Mouse (Mus musculus) MN1 (cell line): ENCODE measurements around the gene Slc35c1.
"Not testable (repeated sequence)": the region's sequence is repeated elsewhere in the genome, so short reads cannot be mapped to it uniquely, and the experiment has no call there.

Source experiments
- DNase-seq: peaks from one replicate; pipeline ENCODE4 v3.0.0-alpha.2; 2016; ENCODE audit warnings: low spot score

Gene Slc35c1

DNA sequence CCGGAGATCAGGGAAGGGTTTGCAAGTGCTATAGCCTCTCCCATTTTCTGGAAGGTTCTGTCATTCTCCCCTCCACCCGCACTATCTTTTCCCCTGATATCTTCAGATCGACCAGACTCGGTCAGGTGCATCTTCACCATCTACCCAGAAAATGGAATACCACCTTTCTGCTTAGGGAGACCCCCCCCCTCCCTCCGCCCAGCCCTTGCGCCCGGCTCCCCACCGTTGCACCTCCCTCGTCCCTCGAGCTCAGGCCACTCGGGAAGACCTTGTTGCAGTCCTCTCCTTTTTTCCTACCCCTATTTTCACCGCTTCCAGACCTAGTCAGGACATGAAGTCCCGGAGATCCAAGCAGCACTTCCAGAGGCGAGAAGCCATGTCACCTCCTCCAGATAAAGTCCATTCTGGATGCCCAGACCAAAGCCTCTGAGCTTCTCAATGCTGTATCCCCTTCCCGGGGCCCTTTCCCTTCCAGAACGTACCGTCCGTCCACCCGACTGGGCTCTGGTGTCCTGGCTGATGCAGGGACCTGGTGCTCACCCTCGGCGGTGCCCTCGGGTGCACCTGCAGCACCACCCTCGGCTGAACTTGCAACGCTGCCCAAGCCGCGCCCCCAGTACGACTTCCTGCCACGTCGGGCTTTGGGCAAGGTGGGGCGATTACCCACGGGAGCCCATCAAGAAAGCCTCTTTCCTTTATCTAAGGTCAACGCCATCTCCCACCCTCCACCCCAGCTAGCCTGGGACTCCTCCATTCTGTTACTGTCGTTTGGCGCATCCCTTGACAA lies at the start of gene Slc35c1:
Slc35c1 (minus strand) TSS at position 618 of the 787 bp plus-strand sequence.
- peak; percentile 38 for DNase-seq

GRCm38 (mm10) chr2:92505291-92505690 lies 45.0 kb upstream of the Slc35c1 start:
- DNase-seq, result no peak

- no peak for DNase-seq
Observed at GRCm38 (mm10) chr2:92503421-92503820, 43.1 kb upstream of the Slc35c1 start.

- no peak for DNase-seq
Observed at GRCm38 (mm10) chr2:92499701-92500322, 39.5 kb upstream of the Slc35c1 start.

- DNase-seq, result no peak
Observed at GRCm38 (mm10) chr2:92497112-92497511, 36.8 kb upstream of the Slc35c1 start.

GRCm38 (mm10) chr2:92496681-92497080 lies 36.3 kb upstream of the Slc35c1 start:
- DNase-seq, result no peak

DNA sequence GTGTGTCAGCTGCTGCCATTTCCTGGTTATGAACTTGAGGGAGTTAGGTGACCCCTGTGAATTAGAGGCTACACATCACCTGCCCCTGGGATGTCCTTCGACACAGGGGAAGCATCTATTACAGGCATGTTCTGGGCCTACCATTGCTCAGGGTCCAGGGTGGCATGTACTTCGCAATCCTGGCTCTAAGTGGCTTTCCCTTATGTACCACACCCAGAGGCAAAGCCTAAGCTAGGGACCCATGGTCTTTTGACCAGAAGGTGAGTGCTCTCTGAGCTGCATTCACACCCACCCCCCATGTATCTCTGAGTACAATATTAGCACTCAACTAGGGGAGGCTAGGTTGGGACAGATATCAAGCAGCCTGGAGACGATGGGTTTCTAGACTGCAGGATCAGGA lies 34.6 kb upstream of the Slc35c1 start:
- DNase-seq, result no peak

DNA sequence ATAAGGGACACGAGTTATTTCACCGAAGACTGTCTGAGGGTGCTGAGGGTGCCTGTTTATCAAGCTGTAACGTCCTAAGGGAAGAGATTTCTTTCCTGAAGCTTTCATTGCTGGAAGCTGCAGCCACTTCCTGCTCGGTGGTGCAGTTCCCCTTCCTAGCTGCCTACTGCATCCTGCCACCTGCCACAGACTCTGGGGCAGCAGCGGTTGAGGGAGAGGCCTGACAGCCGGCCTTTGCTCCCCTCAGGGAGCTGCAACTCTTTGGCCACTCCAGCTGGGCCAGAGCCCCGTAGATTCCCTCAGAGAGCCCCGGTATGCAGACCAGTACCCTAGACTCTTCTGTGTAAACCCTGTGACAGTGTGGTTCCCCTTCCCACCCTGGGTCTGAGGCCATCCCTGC lies 34.1 kb upstream of the Slc35c1 start:
- no peak for DNase-seq

- DNase-seq, result no peak
Observed at GRCm38 (mm10) chr2:92493656-92494390, 33.5 kb upstream of the Slc35c1 start.

- no peak for DNase-seq
Observed at GRCm38 (mm10) chr2:92491950-92492501, 31.7 kb upstream of the Slc35c1 start.

- no peak for DNase-seq
Observed at GRCm38 (mm10) chr2:92490541-92490940, 30.2 kb upstream of the Slc35c1 start.

GRCm38 (mm10) chr2:92487791-92488190 lies 27.5 kb upstream of the Slc35c1 start:
- DNase-seq, result no peak

DNA sequence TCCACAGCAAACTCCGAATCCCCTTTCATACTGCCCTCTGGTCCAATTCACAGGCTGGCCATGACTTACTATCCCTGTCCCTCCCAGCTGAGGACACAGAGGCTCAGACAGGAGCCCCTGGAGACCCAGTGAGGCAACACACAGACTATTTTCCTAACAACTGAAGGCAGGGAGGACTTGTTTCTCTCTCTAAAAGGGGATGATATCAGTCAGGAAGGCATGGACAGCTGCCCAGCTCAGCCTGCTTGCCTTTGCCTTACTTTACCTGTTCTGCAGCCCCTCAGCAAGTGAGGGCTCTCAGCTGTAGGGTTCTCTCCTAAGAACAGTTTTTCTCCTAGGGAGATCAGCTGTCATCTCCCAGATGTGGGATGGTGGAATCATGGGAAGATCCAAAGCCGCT lies 26.6 kb upstream of the Slc35c1 start:
- DNase-seq, result no peak

GRCm38 (mm10) chr2:92486403-92486802 lies 26.1 kb upstream of the Slc35c1 start:
- DNase-seq, result peak; percentile 61

- DNase-seq, result peak; percentile 77
Observed at GRCm38 (mm10) chr2:92485640-92486295, 25.4 kb upstream of the Slc35c1 start.

DNA sequence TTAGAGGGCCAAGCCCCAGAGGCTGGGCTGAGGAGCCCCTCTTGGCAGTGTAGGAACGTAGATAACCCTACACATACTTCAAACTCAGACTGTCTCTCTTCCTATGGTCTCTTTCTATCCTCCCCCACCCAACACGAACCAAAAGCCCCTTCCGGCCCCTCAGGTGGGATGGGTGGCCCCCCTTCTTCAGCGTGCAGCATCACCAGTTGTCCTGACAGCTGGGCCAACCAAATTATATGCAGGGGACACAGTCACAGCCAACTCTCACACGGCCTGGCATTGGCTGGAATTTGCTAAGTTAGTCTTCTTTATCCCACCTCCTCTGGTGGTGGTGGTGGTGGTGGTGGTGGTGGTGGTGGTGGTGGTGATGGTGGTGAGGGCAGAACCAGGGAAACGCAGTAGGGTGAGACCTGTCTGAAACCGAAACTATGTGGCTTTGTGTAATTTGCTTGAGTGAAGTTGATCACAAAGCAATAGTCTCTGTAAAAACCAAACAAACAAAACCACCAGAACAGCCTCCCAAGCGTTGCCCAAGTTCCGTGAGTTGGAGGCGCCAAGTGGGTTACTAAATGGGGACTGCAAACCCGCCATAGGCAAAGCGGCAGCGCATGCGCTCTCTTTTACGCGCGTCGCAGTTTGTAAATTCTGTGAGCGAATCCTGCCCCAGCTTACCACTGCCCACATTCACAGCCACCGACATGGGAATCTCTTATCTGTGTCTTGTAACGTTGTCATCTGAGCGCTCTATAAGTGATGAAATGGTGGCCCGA lies 24.1 kb upstream of the Slc35c1 start:
- DNase-seq, result no peak

DNA sequence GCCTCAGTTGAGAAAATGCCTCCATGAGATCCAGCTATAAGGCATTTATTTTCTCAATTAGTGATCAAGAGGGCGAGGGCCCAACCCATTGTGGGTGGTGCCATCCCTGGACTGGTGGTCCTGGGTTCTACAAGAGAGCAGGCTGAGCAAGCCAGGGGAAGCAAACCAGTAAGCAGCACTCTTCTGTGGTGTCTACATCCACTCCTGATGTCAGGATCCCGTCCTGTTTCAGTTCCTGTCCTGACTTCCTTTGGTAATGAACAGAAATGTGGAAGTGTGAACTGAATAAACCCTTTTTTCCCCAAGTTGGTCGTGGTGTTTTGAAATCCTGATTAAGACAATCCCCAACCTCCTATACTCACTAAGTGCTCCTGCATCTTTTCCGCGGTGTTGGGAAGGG lies 23.2 kb upstream of the Slc35c1 start:
- DNase-seq, result no peak

DNA sequence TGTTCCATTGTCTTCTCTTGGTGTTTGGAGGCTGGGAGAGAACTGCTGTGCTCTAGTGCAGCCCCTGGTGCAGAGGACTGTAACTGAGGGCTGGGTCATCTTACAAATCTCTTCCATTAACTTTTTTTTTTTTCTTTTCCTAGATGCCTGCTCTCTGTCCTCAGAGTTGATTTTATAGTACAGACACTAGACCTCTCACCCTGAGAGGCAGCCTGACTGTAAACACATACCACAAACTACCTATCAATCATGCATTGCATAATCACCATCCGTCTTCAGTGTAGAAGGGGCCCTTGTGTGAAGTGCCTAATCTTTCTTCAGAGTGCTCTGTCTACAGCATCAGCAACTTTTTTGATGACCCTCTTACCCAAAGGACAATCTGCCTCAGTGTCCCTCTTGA lies 22.2 kb upstream of the Slc35c1 start:
- no peak for DNase-seq

GRCm38 (mm10) chr2:92478313-92478688 lies 18.0 kb upstream of the Slc35c1 start:
- DNase-seq, result no peak

DNA sequence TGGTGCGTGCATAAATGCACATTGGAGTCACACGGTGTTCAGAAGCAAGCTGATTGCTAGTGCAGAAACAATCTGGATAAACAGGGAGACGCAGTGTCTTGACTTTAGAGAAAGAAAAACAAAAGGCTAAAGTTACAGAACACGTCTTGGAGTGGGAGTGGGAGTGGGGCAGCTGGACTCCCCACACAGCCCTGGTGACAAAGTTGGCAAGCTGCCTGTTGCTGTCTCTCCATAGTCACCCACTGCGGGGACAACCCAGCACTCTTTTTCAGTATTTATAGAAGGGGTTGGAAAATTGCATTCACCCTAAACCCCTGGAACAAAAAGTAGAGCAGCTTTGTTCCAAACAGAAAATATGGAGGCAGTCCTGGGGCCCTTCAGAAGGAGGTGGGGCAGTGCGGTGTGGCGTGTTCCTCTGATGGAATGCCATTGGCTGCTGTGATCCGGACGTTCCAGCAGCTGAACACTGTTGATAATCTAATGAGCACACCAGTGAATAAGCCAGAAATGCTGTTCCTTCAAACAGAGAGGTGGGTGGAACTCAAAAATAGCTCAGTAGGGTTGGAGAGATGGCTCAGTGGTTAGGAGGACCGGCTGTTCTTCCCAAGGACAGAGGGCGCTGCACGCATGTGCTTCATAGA lies 17.5 kb upstream of the Slc35c1 start:
- DNase-seq, result no peak

DNA sequence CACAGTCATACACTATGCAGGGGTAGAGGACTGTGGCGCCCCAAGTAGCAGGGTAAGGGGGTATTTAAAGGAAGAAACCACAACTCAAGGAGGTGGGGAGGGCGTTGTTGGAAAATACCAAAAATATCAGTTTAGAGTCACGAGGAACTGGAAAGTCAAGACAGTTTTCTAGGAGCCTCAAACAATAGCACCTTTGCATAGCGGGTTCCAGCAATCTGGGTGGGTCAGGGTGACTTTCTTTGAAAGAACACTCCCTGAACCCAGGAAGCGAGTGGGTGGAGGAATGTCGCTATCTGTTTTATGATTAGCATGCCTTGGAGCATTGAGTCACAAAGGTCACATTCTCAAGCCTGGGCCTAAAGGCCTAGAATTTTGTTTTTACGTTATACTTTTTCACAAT lies 16.2 kb upstream of the Slc35c1 start:
- DNase-seq, result not testable (repeated sequence)
